In the genomic region with DNA sequence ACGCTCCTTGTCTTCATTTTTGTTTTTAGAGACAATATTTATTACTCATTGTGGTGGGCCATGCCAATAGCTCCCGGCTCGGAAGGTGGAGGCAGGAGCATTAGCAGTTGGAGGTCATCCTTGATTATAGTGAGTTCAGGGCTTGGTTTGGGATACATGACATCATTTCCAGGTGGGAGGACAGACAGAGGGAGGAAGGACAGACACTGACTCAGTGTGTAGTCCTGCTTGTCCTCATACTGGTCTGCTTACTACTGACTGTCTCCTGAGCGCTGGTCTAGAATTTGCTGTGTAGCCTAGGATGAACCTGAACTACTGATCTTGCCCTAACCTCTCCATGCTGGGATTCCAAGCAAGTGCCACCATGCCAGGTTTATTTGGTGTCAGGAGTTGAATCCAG, we compare ENCODE assay signal across 8 mouse cellular contexts. TPM values are rescaled to one million over a fixed set of nuclear protein-coding genes. Genes with fewer than 3 reads are reported as not detected.
DNase-seq lines count a peak whose midpoint lies in the region; ATAC-seq and TF ChIP-seq lines count a peak whose summit lies in the region.

TSS of gene Desi1 (minus strand) at position 101 of the 400 bp plus-strand sequence.

- WGBS in lung, postnatal 0 days = 89% methylated on average over 4 of the region's 4 CpGs
- 95% methylated on average over 4 of the region's 4 CpGs for WGBS in embryonic facial prominence, embryonic 11.5 days
- WGBS in heart, embryonic 16.5 days = 86% methylated on average over 4 of the region's 4 CpGs
- WGBS in limb, embryonic 11.5 days = 90% methylated on average over 4 of the region's 4 CpGs
- 89% methylated on average over 4 of the region's 4 CpGs for WGBS in stomach, postnatal 0 days

- H3K9me3 ChIP-seq in lung, postnatal 0 days (ENCODE audit: low read length) = no peaks in the 10 kb centered on the region
- no peaks in the 10 kb centered on the region for H3K9me3 ChIP-seq in embryonic facial prominence, embryonic 11.5 days (replicated peaks; ENCODE audit: control insufficient read depth, low read length)
- H3K9me3 ChIP-seq in heart, embryonic 16.5 days (replicated peaks; ENCODE audit: control insufficient read depth, low read length) = no peaks in the 10 kb centered on the region
- H3K9me3 ChIP-seq in limb, embryonic 11.5 days (ENCODE audit: control insufficient read depth, low read length) = no peaks in the 10 kb centered on the region
- no peaks in the 10 kb centered on the region for H3K9me3 ChIP-seq in stomach, postnatal 0 days (ENCODE audit: control insufficient read depth, low read length)

- H3K36me3 ChIP-seq in lung, postnatal 0 days (ENCODE audit: insufficient read depth, low read length) = peaks cover 5% of the 10 kb centered on the region; the same call in 1 of the 2 replicates
- peaks cover 6% of the 10 kb centered on the region; the same call in 1 of the 2 replicates for H3K36me3 ChIP-seq in embryonic facial prominence, embryonic 11.5 days (replicated peaks; ENCODE audit: control insufficient read depth, insufficient read depth, low read depth, low read length)
- H3K36me3 ChIP-seq in heart, embryonic 16.5 days (ENCODE audit: control insufficient read depth, insufficient read depth) = peaks cover 16% of the 10 kb centered on the region
- H3K36me3 ChIP-seq in limb, embryonic 11.5 days (ENCODE audit: control insufficient read depth, insufficient read depth, low read length) = peaks cover 19% of the 10 kb centered on the region
- H3K36me3 ChIP-seq in stomach, postnatal 0 days (ENCODE audit: control insufficient read depth, insufficient read depth, low read length) = peaks cover 9% of the 10 kb centered on the region

- no peak for TF ChIP-seq EP300 in lung, postnatal 0 days (IDR thresholded peaks at IDR 0.05)
- no peak for TF ChIP-seq EP300 in stomach, postnatal 0 days (optimal IDR thresholded peaks at IDR 0.05)

- H3K4me2 ChIP-seq in lung, postnatal 0 days (replicated peaks; ENCODE audit: low read depth, low read length) = no peak within 1 kb of the TSS
- H3K4me2 ChIP-seq in embryonic facial prominence, embryonic 11.5 days (ENCODE audit: low read depth, low read length) = no peak within 1 kb of the TSS
- H3K4me2 ChIP-seq in heart, embryonic 16.5 days (ENCODE audit: low read depth, low read length) = no peak within 1 kb of the TSS
- no peak within 1 kb of the TSS for H3K4me2 ChIP-seq in limb, embryonic 11.5 days (ENCODE audit: low read depth, severe bottlenecking)
- H3K4me2 ChIP-seq in stomach, postnatal 0 days (replicated peaks; ENCODE audit: low read depth) = no peak within 1 kb of the TSS

- no peaks in the 10 kb centered on the region for H3K4me1 ChIP-seq in lung, postnatal 0 days (ENCODE audit: insufficient read depth, low read depth, low read length)
- H3K4me1 ChIP-seq in embryonic facial prominence, embryonic 11.5 days (ENCODE audit: control insufficient read depth, insufficient read depth, low read length) = no peaks in the 10 kb centered on the region
- no peaks in the 10 kb centered on the region for H3K4me1 ChIP-seq in heart, embryonic 16.5 days (ENCODE audit: control insufficient read depth, insufficient read depth, low read length)
- H3K4me1 ChIP-seq in limb, embryonic 11.5 days (ENCODE audit: control insufficient read depth, insufficient read depth, low read length) = no peaks in the 10 kb centered on the region
- H3K4me1 ChIP-seq in stomach, postnatal 0 days (replicated peaks; ENCODE audit: control insufficient read depth, insufficient read depth) = no peaks in the 10 kb centered on the region

- no peak for ATAC-seq in lung, postnatal 0 days
- no peak for ATAC-seq in embryonic facial prominence, embryonic 11.5 days (replicated peaks; ENCODE audit: insufficient number of reproducible peaks, low FRiP score, low TSS enrichment, low read depth)
- ATAC-seq in heart, embryonic 16.5 days (replicated peaks; ENCODE audit: extremely low read depth, insufficient read depth, low FRiP score) = no peak
- no peak for ATAC-seq in limb, embryonic 11.5 days (ENCODE audit: insufficient number of reproducible peaks, low FRiP score, low TSS enrichment, low read depth)
- no peak for ATAC-seq in stomach, postnatal 0 days (ENCODE audit: low FRiP score, low TSS enrichment)

- H3K4me3 ChIP-seq in lung, postnatal 0 days (ENCODE audit: low read depth, low read length) = no peak within 1 kb of the TSS
- no peak within 1 kb of the TSS for H3K4me3 ChIP-seq in embryonic facial prominence, embryonic 11.5 days (ENCODE audit: low read depth, low read length)
- no peak within 1 kb of the TSS for H3K4me3 ChIP-seq in heart, embryonic 16.5 days (ENCODE audit: low read length)
- H3K4me3 ChIP-seq in limb, embryonic 11.5 days (ENCODE audit: low read depth, low read length) = no peak within 1 kb of the TSS
- no peak within 1 kb of the TSS for H3K4me3 ChIP-seq in stomach, postnatal 0 days (ENCODE audit: low read depth, low read length)

- H3K27me3 ChIP-seq in lung, postnatal 0 days (replicated peaks; ENCODE audit: insufficient read depth, low read length) = no peaks in the 10 kb centered on the region
- H3K27me3 ChIP-seq in embryonic facial prominence, embryonic 11.5 days (ENCODE audit: control insufficient read depth, insufficient read depth, low read length) = no peaks in the 10 kb centered on the region
- H3K27me3 ChIP-seq in heart, embryonic 16.5 days (ENCODE audit: control insufficient read depth, insufficient read depth, low read length) = no peaks in the 10 kb centered on the region
- H3K27me3 ChIP-seq in limb, embryonic 11.5 days (ENCODE audit: control insufficient read depth, insufficient read depth, low read length) = no peaks in the 10 kb centered on the region
- H3K27me3 ChIP-seq in stomach, postnatal 0 days (ENCODE audit: control insufficient read depth, insufficient read depth, low read length) = no peaks in the 10 kb centered on the region

- no peak within 1 kb of the TSS for H3K9ac ChIP-seq in lung, postnatal 0 days (replicated peaks; ENCODE audit: low read depth)
- H3K9ac ChIP-seq in embryonic facial prominence, embryonic 11.5 days (replicated peaks; ENCODE audit: low read length) = no peak within 1 kb of the TSS
- H3K9ac ChIP-seq in heart, embryonic 16.5 days (ENCODE audit: low read length) = no peak within 1 kb of the TSS
- H3K9ac ChIP-seq in limb, embryonic 11.5 days (ENCODE audit: low read length) = no peak within 1 kb of the TSS
- H3K9ac ChIP-seq in stomach, postnatal 0 days (ENCODE audit: low read length) = no peak within 1 kb of the TSS

- TF ChIP-seq CTCF in lung, postnatal 0 days (IDR thresholded peaks at IDR 0.05) = no peak
- TF ChIP-seq CTCF in stomach, postnatal 0 days (IDR thresholded peaks at IDR 0.05; ENCODE audit: low read depth) = no peak

- H3K27ac ChIP-seq in lung, postnatal 0 days (ENCODE audit: low read length) = no peak within 1 kb of the TSS
- H3K27ac ChIP-seq in embryonic facial prominence, embryonic 11.5 days (replicated peaks; ENCODE audit: low read depth, low read length) = no peak within 1 kb of the TSS
- H3K27ac ChIP-seq in heart, embryonic 16.5 days (ENCODE audit: low read length) = no peak within 1 kb of the TSS
- no peak within 1 kb of the TSS for H3K27ac ChIP-seq in limb, embryonic 11.5 days (replicated peaks; ENCODE audit: low read depth, low read length)
- H3K27ac ChIP-seq in stomach, postnatal 0 days (replicated peaks) = no peak within 1 kb of the TSS

- DNase-seq in lung, postnatal 0 days (ENCODE audit: low spot score) = no peak
- DNase-seq in lung, postnatal 36 days = no peak
- DNase-seq in embryonic facial prominence, embryonic 11.5 days (ENCODE audit: low spot score) = no peak
- no peak for DNase-seq in limb, embryonic 11.5 days (ENCODE audit: low spot score)
- no peak for DNase-seq in stomach, postnatal 0 days (ENCODE audit: low spot score)
- no peak for DNase-seq in right cerebral cortex, postnatal 4 days
- DNase-seq in embryo, embryonic 10.5 days (ENCODE audit: low spot score) = no peak

RNA-seq across cellular contexts. Expression of gene Desi1, which starts in this region (rescaled TPM):
- polyA plus RNA-seq in lung, postnatal 0 days (2015; fragmentation: Nextera tagmentation; extraction: Ambion mirVana) = 14.5 and 17.1 TPM in 2 replicates
- polyA plus RNA-seq in embryonic facial prominence, embryonic 11.5 days (2014; fragmentation: Nextera tagmentation; extraction: Ambion mirVana) = 26.9 and 31.6 TPM in 2 replicates
- polyA plus RNA-seq in heart, embryonic 16.5 days (2015; fragmentation: Nextera tagmentation; extraction: Ambion mirVana) = 22.4 and 37.4 TPM in 2 replicates
- 34.4 and 37.7 TPM in 2 replicates for polyA plus RNA-seq in limb, embryonic 11.5 days (2014; fragmentation: Nextera tagmentation; extraction: Ambion mirVana)
- polyA plus RNA-seq in stomach, postnatal 0 days (2015; fragmentation: Nextera tagmentation; extraction: Ambion mirVana) = 20.8 and 22.8 TPM in 2 replicates
